Mouse (Mus musculus) heart, adult 9 months (tissue): ENCODE results near the gene B4galnt4.

ENCODE experiments used
- DNase-seq, 2 experiments: peaks; one replicate each; pipeline ENCODE4 v3.0.0; 2022; ENCODE audit warnings: low spot score in 2 of 2

B4galnt4 gene

GRCm38 (mm10) chr7:141072017-141072745 lies 11.3 kb downstream of the B4galnt4 start:
- no peak for DNase-seq

- no peak for DNase-seq
These were observed 12.9 kb downstream of the B4galnt4 start for GRCm38 (mm10) chr7:141073782-141074181.

- no peak for DNase-seq
These were observed 16.9 kb downstream of the B4galnt4 start, which contains the start of gene Pkp3 for GRCm38 (mm10) chr7:141077841-141078240. Gene Pkp3, plus strand, starts transcription at chr7:141078218.

GRCm38 (mm10) chr7:141078876-141079275 lies 18.0 kb downstream of the B4galnt4 start:
- DNase-seq, result no peak

GRCm38 (mm10) chr7:141079481-141080449 lies 18.9 kb downstream of the B4galnt4 start:
- DNase-seq, result no peak

GRCm38 (mm10) chr7:141087894-141088293 lies 27.0 kb downstream of the B4galnt4 start:
- DNase-seq, result no peak

- DNase-seq, result no peak
These were observed 27.6 kb downstream of the B4galnt4 start for GRCm38 (mm10) chr7:141088473-141088872.

GRCm38 (mm10) chr7:141090228-141090627 lies 29.3 kb downstream of the B4galnt4 start:
- no peak for DNase-seq

- peak; percentile 79 to 87 for DNase-seq
These were observed 31.3 kb downstream of the B4galnt4 start for GRCm38 (mm10) chr7:141092051-141092735.

- DNase-seq, result no peak
These were observed 33.0 kb downstream of the B4galnt4 start for GRCm38 (mm10) chr7:141093950-141094349.

GRCm38 (mm10) chr7:141094487-141095205 lies 33.7 kb downstream of the B4galnt4 start:
- no peak for DNase-seq

GRCm38 (mm10) chr7:141096021-141096420 lies 35.1 kb downstream of the B4galnt4 start:
- no peak for DNase-seq

- peak; percentile 81 to 85 for DNase-seq
These were observed 35.7 kb downstream of the B4galnt4 start for GRCm38 (mm10) chr7:141096649-141097056.

- DNase-seq, result no peak
These were observed 36.3 kb downstream of the B4galnt4 start for GRCm38 (mm10) chr7:141097177-141097576.

- no peak for DNase-seq
These were observed 39.2 kb downstream of the B4galnt4 start, which contains the start of gene Sigirr for GRCm38 (mm10) chr7:141099911-141100691. Gene Sigirr, minus strand, starts transcription at chr7:141100572.

GRCm38 (mm10) chr7:141103161-141103560 lies 42.3 kb downstream of the B4galnt4 start:
- no peak for DNase-seq

- no peak for DNase-seq
These were observed 55.0 kb downstream of the B4galnt4 start for GRCm38 (mm10) chr7:141115874-141116273.

GRCm38 (mm10) chr7:141117636-141118035 lies 56.7 kb downstream of the B4galnt4 start, which contains the start of gene Ano9:
Gene Ano9, minus strand, starts transcription at chr7:141117806.
- no peak for DNase-seq

GRCm38 (mm10) chr7:141119487-141119886 lies 58.6 kb downstream of the B4galnt4 start:
- no peak for DNase-seq

- DNase-seq, result no peak
These were observed 59.7 kb downstream of the B4galnt4 start for GRCm38 (mm10) chr7:141120605-141121004.
